Mouse (Mus musculus): ENCODE results near the gene Cox10.

Cox10 gene

DNA sequence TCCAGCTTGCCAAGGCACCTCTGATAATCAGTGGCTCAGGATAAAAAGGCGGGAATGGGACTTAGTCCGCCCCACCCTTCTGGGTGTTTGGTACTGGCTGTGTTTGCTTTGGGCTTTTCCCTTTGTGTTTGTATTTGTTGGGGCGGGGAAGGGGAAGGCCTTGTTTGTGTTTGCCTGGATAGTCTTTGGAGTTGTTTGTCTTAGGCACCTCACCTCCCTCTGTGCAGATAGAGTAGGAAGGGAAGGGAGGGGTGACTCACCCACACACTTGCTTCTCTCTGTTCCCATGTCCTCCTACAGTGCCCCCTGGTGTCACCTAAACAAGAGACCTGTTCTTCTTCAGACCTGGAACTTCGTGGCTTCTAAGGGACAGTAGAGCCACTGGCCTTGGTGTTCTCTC, 122.1 kb downstream of the Cox10 start:
- in situ Hi-C loops (cut with MboI, MseI): no loop called here

DNA sequence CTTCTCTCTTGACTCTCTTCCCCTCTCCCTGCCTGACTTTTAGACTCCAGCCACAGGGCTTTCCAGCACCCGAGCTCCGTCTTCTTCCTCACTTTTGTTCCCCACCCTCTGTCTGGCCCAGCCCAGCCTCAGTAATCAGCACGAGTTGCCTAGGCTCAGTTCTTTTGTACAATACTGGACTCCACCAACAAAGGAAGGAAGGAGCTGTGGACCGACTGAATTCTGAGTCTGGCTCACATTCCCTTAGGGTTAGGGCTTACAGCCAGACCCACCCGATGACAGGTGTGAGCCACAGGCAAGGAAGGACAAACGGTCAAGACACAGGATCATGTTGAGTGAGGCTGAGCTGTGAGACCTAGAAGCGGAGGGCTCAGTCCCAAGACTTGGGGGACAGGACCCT, 122.5 kb downstream of the Cox10 start:
- in situ Hi-C loops (cut with MboI, MseI): no loop called here

DNA sequence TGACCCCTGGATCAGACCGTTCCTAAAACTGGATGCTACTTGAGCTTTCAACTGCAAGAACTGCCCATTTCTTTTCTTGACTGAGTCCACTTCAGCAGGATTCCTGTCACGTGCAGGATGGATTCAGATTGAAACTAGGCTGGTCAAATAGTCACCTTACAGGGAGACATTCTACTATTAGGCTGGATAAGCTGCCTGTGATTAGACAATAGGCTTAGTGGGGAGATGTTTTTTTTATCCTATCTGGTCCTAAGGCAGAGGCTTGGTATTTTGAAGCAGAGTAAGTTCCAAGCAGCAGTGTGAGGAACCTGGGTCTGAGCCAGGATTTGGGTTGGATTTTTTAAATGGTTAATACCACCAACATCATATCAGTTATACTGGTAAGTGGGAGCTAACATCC, 125.4 kb downstream of the Cox10 start:
- in situ Hi-C loops (cut with MboI, MseI): no loop called here

DNA sequence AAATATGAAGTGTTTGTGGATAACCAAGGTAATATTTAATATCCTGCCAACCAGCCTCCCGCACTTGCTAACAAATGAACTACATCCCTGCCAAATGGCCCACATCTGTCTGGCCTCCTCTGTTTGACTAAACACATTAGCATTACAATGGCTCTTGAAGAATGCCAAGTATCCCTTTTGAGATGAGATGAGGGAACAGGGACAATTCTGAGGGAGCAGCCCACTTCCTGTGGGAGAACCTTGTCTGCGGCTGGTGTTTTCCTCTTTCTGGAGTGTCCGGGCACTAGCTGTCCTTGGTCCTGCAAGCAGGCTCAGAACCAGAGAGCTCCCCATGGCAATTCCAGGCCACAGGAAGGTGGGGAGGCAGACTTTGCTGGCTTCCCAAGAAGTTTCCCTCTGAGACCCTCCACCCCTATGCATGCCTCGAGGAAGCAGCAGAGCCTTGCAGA, 126.5 kb downstream of the Cox10 start:
- in situ Hi-C loops (cut with MboI, MseI): no loop called here

DNA sequence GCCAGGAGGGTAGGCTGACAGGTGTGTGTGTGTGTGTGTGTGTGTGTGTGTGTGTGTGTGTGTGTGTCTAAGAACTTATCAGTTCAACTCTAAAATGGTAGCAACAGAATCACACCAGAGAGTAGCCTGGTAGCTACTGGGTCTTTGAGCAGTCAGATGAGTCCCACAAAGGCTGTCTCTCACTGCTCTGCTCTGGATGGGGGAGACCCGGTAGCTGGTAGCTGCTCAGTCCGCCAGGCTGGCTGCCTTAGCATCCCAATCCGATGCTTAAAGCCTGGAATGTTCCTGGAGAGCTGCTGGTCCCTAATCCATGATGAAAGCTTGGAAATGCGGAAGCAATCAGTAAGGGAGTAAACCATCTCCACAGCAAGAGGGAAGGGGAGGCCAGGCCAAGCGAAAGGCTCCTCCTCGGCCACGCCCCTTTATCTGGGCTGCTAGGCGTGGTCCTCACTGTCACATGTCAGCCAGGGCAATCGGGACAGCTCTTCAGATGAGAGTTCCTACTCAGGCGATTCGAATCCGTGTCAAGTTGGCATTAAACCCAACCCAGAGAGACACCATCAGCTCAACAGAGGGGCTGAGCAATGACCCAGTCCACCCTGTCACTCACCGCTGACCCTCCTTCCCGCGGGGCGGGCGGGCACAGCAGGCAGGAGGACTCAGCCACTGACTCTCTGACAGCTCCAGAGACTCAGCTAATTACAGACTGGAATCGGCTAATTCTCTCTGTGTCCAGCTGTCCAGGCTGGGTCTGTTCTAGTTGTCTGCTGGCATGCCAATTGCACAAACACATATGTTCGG, 127.2 kb downstream of the Cox10 start:
- in situ Hi-C loops (cut with MboI, MseI): no loop called here

DNA sequence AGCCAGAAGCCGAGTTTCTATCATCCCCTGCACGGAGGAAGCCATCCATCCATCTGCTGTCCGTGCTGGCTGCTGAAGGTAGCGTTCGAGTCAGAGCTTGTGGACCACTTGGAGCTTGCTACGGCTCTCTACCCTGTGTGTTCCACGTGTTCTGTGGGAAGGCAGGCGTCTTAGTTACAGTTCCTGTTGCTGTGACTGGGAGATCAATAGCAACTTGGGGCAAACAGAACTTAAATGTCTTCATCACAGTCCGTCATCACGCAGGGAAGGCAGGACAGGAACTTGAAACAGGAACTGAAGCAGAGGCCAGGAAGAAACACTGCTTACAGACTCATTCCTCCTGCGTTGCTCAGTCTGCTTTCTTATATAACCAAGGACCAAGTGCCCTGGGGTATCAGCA, 130.9 kb downstream of the Cox10 start:
- in situ Hi-C loops (cut with MboI, MseI): loop anchor here (25.0 kb wide), 3 partner anchors 489 to 1014 kb away; partner anchors contain the start of genes F930015N05Rik and Hs3st3a1

DNA sequence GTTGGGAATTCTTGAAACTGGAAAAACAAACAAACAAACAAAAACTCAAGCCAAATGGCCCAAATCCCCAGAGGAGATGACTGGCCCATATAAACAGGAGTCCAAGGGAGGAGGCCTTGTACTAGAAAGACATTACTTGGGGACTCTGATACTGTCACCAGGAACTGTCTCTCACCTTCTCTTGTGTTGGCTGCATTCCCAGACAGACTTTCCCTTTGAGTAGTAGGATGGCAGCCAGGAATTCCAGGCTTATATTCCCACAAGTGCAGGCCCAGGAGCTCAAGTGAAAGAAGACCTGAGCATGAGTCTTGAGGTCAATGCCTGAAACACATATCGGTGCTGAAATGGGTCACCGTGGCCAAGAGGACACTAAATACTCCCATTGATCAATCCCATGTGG, 132.2 kb downstream of the Cox10 start:
- in situ Hi-C loops (cut with MboI, MseI): loop anchor here (25.0 kb wide), 3 partner anchors 490 to 1015 kb away; partner anchors contain the start of genes F930015N05Rik and Hs3st3a1

DNA sequence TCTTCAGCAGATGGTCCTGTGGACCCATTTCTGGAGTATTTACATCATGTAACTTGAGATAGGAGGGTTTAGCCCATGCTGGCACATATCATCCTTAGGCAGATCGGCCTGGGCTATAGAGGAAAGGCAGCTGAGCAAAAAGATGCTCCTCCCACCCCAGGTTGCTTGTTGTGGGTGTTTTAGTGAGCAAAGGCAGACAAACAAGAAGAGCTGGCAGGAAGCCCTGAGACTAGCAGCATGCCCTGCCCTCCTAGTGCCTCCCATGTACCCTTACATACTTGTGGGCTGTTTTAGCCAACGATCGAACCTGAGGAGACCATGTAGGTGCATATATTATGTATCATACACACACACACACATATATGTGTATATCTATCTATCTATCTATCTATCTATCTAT, 135.3 kb downstream of the Cox10 start:
- in situ Hi-C loops (cut with MboI, MseI): loop anchor here (25.0 kb wide), 3 partner anchors 493 to 1018 kb away; partner anchors contain the start of genes F930015N05Rik and Hs3st3a1

DNA sequence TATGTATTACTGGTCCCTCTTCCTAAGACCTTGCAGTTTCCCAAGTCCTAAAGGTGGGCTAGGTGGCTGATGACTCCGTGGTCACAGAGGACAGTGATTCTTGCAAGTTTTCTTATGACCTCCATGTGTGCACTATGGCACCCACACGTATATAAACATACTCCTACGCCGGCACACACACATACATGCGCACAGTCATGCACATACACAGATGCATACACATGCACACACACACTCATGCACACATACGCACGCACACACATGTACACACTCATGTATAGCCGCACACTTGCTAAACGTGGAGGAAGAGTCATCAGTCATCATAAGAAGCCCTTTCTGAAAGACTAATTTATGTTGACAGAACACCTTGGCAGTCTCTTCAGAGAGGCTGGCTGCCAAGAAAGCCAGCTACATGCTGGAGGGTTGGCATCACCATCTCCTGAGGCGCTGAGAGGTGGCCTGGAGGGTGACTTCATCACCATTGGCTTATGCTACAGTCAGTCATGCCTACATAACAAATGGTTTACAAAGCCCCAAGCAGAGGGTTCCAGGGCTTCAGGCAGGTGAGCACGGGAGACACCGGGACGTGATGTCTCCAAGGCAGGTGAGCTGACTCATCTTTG, 135.9 kb downstream of the Cox10 start:
- in situ Hi-C loops (cut with MboI, MseI): loop anchor here (25.0 kb wide), 3 partner anchors 494 to 1019 kb away; partner anchors contain the start of genes F930015N05Rik and Hs3st3a1

DNA sequence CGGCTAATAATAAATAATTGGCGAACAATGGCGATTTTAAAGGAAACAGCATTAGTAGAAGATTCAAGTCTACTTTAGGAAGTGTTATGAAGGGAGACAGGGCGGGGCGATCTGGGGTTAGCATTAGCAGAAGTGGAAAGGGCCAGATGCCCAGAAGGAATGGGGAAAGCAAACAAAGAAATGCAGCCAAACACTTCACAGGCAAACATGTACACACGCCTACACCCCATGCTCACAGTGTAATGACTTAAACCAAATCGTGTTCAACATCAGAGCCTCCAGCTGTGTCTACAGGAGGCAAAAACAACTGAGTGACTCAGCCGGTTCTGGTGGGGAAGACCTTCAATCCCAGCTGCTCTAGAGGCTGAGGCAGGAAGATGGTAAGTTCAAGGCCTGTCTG, 137.1 kb downstream of the Cox10 start:
- in situ Hi-C loops (cut with MboI, MseI): loop anchor here (25.0 kb wide), 3 partner anchors 495 to 1020 kb away; partner anchors contain the start of genes F930015N05Rik and Hs3st3a1

DNA sequence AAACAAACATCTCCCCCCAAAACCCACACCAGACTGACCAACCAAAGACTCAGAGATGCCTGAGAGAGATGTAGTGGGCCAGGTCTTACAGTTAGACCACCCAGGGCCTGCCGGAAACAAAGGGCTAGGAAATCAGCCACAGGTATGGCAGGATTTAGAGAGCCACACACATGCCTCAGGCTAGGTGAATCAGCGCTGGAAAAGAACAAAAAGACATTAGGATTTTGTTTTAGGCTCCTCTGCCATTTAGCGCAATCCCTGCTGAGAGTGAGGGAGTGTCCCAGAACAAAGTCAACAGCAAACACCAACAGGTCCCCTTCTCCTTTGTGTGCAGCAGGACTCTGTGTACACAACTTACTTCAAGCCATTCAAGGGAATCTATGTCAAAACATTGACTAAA, 142.6 kb downstream of the Cox10 start:
- in situ Hi-C loops (cut with MboI, MseI): loop anchor here (25.0 kb wide), 3 partner anchors 501 to 1026 kb away; partner anchors contain the start of genes F930015N05Rik and Hs3st3a1

DNA sequence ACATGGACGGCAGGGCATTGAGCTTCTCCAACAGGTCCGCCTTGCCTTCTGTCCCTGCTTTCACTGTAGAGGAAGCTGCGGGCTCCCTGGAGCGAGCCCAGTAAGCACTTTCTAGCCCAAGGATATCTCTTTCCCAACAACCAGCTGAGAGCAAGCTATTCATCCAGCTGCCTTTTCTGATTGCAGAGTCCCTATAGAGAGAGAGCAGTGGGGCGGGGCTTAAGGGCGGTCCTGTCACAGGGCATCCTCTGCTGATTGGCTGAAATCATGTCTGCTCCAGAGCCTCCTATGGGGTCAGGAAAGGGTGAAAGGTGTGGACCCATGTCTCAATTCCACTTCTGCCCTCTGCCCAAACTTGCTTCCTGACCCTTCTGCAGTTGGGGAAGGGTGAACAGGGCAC, 152.4 kb downstream of the Cox10 start:
- in situ Hi-C loops (cut with MboI, MseI): loop anchor here (25.0 kb wide), 3 partner anchors 510 to 1035 kb away; partner anchors contain the start of genes F930015N05Rik and Hs3st3a1

DNA sequence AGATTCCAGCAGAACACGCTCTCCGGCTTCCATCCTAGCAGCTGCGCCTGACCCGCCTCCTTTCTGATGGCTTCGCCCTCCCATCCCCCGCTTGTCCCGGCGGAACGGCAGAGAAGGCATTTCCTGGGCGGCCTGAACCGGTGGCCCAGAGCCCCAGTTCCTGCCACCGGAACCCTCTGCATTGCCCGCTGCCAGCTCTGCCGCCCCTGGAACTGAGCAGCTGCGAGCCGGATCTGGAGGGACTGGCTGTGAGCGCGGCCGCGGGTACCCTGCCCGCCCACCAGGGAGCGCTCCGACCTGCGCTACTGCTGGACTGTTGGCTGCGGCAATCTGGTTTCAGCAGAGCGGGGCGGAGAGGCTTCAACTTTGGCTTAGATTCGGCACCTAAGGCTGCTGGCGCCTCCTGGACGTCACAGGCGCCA, 154.1 kb downstream of the Cox10 start:
- in situ Hi-C loops (cut with MboI, MseI): loop anchor here (25.0 kb wide), 3 partner anchors 512 to 1037 kb away; partner anchors contain the start of genes F930015N05Rik and Hs3st3a1

DNA sequence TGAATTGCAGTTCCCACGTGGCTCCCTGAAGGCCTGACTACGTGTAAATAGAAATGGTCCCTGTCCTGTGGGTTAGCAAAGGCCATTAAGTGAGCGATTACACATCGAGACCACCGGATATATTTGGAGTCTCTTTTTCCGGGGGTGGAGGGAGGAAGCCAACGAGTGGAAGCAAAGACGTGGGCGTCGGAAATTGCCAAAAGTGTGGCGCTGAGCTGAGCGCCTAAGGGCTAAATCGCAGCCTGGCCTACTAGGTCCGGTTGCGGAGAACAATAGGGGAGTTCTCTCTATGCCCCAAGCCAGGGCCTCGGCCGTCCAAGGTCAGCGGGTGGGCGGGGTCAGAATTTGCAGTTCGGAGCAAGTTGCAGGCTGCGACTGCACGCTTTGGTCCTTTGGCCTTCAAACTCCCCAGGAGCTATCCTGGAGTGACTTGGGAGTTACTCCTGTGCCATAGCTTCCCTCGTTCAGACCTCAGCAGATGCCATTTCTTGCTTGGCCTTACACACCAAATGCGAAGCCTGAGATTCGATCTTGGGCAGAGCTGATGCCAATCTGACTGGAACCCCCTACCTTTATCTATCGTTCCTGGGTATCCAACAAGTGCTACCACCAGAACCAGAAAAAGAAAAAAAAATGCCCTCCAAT, 154.9 kb downstream of the Cox10 start:
- in situ Hi-C loops (cut with MboI, MseI): no loop called here

DNA sequence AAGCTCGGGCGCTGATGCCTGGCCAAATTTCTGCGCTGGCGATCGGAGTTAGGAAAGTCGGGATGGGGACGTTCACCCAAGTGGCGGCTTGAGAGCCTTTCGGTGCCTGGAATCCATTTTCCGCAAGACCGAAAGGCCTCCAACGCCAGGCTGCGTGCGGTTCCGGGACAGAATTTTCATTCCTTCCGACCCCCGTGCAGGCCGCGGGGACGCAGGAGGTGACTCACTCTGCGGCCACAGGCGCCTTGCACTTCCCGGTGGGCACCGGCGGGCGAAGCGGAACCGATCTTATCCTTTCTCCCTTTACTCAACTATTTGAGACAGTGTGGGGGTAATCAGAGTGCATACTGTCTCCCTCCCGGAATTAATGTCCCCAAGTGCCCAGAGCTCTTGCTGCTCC, 155.9 kb downstream of the Cox10 start:
- in situ Hi-C loops (cut with MboI, MseI): no loop called here

DNA sequence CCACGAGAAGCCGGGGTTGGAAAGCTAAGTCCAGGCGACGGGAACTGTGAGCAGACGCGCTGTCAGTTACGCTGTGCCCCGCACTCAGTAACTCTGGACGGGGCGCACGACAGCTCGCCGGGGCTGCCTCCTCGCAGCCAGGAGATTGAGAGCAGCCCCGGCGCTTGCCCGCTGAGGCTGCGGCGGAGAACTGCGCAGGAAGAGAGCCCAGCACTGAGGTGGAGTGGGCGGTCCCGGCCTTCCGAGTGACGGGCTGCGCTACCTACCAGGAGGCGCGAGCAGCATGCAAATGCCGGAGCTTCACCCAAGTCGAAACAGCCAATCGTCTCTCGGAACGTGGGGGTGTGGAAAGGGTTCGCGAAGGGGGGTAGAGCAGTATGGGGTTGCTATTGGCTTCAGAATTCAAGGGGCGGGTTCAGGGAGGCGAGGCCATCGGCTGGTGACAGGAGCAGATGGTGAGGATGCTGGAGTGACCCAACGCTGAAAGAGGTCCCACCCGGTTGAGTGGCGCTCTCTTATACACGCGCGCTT, 157.1 kb downstream of the Cox10 start, which contains the start of gene Hs3st3b1:
Hs3st3b1 (minus strand) TSS at position 200 of the 531 bp plus-strand sequence.
- in situ Hi-C loops (cut with MboI, MseI): no loop called here

DNA sequence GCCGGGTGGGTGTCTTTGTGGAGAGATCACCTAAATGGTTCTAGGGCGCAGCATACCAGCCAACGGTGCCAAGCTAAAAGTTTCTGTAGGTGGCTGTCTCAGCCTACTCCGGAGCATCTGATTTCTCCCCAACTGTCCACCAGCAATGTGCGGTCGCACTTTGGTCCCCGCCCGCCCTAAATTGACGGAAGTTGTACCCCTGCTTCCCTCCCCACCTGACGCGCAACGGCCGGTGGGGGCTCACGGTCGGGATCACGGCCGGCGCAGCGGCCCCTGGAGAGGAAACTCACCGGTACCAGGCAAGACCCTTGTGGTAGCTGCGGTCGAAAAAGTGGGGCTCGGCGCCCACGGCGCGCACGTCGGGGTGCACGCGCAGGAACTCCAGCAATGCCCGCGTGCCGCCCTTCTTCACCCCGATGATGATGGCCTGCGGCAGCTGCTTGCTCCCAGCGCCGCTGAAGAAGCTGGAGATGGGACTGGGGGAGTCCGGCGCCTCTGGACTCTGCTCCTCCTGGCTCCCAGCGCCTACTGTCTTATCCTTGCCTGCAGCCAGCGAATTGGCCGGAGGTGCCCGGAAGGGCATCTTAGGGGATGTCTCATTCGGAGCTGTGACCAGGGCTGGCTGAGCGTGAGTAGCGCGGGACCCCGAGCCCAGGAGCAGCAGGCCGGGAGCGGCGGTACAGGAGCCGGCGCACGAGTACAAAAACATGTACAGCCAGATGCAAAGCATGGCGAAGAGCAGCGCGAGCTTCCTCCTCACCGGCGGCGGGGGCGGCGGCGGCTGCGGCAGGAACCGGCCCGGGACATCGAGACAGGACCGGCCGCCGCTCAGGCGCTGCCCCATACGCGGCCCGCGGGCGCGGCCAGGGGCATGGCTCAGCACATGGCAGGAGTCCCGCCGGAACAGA, 158.0 kb downstream of the Cox10 start:
- in situ Hi-C loops (cut with MboI, MseI): no loop called here

DNA sequence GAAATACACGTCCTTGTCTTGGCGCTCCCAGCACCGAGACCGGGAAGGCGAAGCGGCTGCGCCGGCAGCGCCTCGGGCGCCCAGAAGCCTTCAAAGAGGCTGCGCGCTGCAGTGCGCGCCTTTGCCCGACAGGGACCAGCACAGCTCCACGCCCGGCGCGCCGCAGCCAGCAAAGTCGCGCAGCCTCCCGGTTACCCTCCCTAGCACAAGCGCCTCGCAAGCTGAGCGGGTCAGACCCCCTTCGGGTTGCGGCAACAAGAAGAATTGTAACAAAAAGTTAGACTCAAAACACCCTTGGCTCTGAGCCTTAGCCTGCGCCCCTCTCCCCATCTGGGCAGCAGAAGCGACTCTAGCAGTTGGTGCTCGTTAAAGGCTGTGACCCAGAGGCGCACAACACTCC, 158.7 kb downstream of the Cox10 start:
- in situ Hi-C loops (cut with MboI, MseI): no loop called here

DNA sequence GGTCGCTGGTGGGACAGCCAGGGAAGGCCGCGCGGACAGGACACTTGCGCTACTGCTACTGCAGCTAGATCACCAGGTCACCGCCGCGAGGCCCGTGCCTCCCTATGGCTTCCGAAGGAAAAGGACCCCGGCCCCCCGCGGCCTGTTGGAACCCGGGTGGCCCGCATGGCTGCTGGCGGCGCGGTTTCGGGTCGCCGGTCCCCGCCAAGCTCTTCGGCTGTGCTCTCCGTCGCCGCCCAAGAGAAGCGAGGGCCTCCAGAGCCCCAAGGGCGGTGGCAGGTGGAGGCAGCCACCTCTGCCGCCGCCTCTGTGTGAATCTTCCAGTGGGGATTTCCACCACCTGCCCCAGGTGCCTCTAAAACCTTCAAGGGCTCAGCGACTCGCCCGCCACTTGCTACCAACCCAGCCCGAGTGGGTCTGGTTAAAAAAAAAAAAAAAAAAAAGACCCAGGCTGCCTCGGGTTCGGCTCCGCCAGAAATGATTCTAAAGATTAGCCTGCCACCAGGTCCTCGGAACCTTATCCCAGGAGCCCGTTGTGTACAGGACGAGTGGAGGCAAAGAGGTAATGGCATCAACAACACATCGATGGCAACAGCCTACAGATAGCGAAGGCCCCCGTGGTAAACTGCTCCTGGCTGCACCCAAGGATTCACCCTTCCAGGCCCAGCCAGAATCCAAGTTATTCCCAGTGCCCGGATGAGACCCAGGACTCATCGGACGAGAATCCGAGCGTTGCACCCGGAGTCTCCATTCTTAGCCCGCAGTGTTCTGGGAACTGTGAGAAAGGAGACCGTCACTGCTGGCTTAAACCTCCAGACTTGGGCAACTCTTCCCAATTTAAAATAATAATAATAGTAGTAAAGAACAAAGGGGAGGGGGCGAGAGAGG, 159.8 kb downstream of the Cox10 start:
- in situ Hi-C loops (cut with MboI, MseI): loop anchor here (10.0 kb wide), 1 partner anchor 1885 kb away; the partner anchor contains the start of gene Zkscan6

All from T-helper 2 cell (primary cell).